Mouse (Mus musculus) megakaryocyte, embryonic 14.5 days (primary cell): Measurements from ENCODE around the gene 1700025G04Rik. TPM values are rescaled to one million over a fixed set of nuclear protein-coding genes. Genes with fewer than 3 reads are reported as not detected.

Experiments
- H3K27me3 ChIP-seq: replicated peaks from 2 replicates; pipeline ENCODE3; 2012; ENCODE audit warnings: inconsistent platforms
- H3K36me3 ChIP-seq: replicated peaks from 2 replicates; pipeline ENCODE3; 2012; ENCODE audit warnings: low read length, inconsistent platforms, mixed read lengths
- H3K4me1 ChIP-seq: 2 replicates; pipeline ENCODE4 v1.6.1; 2012; ENCODE audit warnings: inconsistent platforms
- H3K4me3 ChIP-seq: replicated peaks from 2 replicates; pipeline ENCODE3; 2012; ENCODE audit warnings: moderate library complexity, mild to moderate bottlenecking, inconsistent platforms
- H3K9me3 ChIP-seq: 2 replicates; pipeline ENCODE4 v1.6.1; 2012; ENCODE audit warnings: inconsistent platforms
- FLI1 ChIP-seq: IDR thresholded peaks from 2 replicates; pipeline ENCODE4 v1.6.1; 2012; ENCODE audit warnings: low read length, inconsistent platforms, mixed read lengths
- GATA1 ChIP-seq: IDR thresholded peaks from 3 replicates; pipeline ENCODE4 v1.6.1; 2012; ENCODE audit warnings: mixed read lengths, low read length, inconsistent platforms, borderline replicate concordance
- polyA plus RNA-seq: library from polyadenylated mRNA; stranded (reverse); fragments of >175 nt; gene quantifications from 2 replicates; pipeline ENCODE4 v1.2.3, GENCODE M21; 2012; ENCODE audit warnings: low replicate concordance; ENCODE audit not compliant: insufficient read depth

Gene 1700025G04Rik
- polyA plus RNA-seq, 1 experiment = 1.1 TPM

DNA sequence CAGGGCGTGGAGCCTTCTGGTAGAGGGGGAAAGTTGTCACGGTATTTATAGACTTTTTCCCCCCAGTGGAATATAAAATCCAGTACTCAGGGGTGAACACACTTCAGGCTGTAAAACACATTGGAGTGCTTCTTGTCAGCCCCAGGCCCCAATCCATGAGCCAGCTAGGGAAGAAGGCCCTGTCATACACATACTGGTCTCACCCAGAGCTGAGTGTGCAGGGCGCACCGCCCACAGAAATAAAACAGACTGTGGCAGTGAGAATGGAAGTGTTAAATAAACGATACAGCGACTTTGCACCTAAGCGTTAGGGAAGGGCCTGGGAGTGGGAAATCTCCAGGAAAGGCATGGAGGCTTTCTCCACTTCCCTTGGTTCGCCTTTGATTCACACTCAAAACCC is 50.3 kb downstream of the 1700025G04Rik start:
- Histone ChIP-seq H3K9me3 (no peaks in the 10 kb centered on the region), H3K4me1 (peaks cover 24% of the 10 kb centered on the region), H3K4me3 (no peak overlapping the region), H3K36me3 (peaks cover 2% of the 10 kb centered on the region), H3K27me3 (no peaks in the 10 kb centered on the region)
- TF ChIP-seq FLI1 (no peak), GATA1 (no peak)

DNA sequence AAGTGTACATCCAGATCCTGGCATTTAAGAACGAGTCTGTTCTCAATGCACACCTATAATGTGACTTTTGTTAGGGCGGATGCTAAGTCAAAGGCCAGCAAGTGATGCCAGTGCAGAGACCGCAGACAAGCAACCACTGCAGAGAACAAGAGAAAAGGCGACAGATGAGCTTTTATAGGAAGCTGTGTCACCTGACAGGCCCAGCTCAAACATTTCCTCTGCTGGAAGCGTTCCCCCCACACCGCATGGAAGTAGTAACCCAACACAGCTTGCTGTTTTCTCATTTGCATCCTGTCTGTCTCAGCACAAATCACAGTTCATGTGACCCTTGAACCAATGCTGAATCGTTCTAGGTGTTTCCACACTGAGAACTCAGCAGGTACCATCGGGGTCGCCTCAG is 51.8 kb downstream of the 1700025G04Rik start:
- Histone ChIP-seq H3K27me3 (no peaks in the 10 kb centered on the region), H3K4me1 (peaks cover 25% of the 10 kb centered on the region), H3K9me3 (no peaks in the 10 kb centered on the region), H3K4me3 (no peak overlapping the region), H3K36me3 (no peaks in the 10 kb centered on the region)
- no peak for TF ChIP-seq FLI1
- no peak for TF ChIP-seq GATA1

DNA sequence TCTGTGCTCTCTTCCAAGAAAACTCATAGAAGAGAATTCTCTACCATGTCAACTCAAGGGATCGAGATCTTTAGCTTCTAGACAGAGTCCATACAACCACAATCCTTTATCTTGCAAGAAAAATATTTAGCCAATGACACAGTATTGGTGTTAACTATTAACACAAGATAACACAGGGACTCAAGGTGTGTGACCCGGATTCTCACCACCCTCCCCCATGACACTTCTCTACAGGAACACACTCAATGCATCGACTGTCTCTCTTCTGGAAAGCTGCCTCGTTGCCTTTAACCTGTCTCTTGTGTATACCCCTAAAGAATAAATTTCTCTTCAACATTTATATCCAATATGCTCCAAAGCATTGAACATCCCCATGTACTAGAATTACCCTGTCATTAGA is 52.3 kb downstream of the 1700025G04Rik start:
- Histone ChIP-seq H3K27me3 (no peaks in the 10 kb centered on the region), H3K4me1 (peaks cover 25% of the 10 kb centered on the region), H3K36me3 (peaks cover 2% of the 10 kb centered on the region), H3K4me3 (no peak overlapping the region), H3K9me3 (peaks cover 3% of the 10 kb centered on the region; the same call in 1 of the 2 replicates)
- no peak for TF ChIP-seq FLI1
- TF ChIP-seq GATA1 = no peak

DNA sequence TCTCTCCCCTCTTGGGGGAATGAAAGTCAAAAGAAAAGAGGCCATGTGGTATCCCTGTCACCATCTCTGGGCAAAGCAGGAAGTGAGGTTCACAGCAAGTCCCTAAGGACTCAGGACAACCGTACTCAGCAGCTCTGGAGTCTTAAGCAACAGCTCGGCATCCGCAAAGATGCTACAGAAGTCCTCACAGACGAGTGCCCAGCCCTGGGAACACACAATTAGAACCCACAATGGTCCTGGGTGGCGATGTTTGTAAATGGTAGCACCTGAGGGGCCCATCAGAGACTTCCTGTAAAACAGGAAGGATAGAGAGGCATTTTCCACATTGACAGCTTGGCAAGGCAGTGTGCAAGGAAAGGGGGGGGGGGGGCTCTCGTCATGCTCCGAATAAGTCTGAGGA is 55.2 kb downstream of the 1700025G04Rik start:
- TF ChIP-seq GATA1 = no peak
- no peak for TF ChIP-seq FLI1
- Histone ChIP-seq H3K36me3 (peaks cover 3% of the 10 kb centered on the region), H3K4me1 (peaks cover 22% of the 10 kb centered on the region), H3K27me3 (no peaks in the 10 kb centered on the region), H3K4me3 (no peak overlapping the region), H3K9me3 (peaks cover 5% of the 10 kb centered on the region; the same call in 1 of the 2 replicates)

DNA sequence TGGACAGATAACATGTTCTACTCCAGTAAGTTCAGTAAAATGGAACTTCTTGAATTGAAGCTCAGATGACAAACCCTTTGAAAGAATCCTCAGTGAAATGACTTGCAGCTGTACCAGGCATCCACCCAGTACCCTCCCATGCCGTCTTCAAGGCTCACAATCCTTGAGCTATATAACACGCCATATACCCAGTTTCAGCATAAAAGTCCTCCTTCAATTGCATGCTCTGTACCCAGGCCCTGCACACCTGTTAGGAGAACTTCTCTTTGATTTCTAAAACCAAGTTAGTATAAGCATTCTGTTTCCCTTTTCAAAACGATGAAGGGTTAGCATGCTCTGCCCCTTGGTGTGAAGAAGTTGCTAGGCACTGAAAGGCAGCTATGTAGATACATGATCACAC is 56.2 kb downstream of the 1700025G04Rik start:
- no peaks in the 10 kb centered on the region for H3K27me3 ChIP-seq
- peaks cover 3% of the 10 kb centered on the region for H3K36me3 ChIP-seq
- peaks cover 5% of the 10 kb centered on the region; the same call in 1 of the 2 replicates for H3K9me3 ChIP-seq
- H3K4me3 ChIP-seq = no peak overlapping the region
- peaks cover 23% of the 10 kb centered on the region for H3K4me1 ChIP-seq
- no peak for TF ChIP-seq FLI1
- no peak for TF ChIP-seq GATA1

DNA sequence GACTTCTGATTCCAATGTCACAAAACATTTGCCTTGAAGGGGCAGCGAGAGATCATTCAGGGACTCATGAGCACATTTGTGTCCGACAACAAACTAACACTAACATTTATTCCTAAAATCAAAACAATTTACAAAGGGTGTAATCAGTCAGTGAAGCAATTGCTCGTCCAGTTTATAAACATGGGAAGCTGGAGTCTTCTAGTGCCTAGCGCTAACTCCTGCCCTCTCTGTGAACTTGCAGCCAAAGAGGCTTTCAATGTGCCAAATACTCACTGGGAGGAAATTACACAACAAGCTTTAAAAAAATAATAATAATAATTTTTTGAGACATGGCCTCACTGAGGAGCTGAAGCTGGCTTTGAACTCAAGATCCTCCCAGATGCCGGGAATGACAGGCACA is 57.8 kb downstream of the 1700025G04Rik start:
- Histone ChIP-seq H3K4me1 (peaks cover 25% of the 10 kb centered on the region), H3K9me3 (peaks cover 5% of the 10 kb centered on the region; the same call in 1 of the 2 replicates), H3K4me3 (no peak overlapping the region), H3K36me3 (peaks cover 3% of the 10 kb centered on the region), H3K27me3 (no peaks in the 10 kb centered on the region)
- TF ChIP-seq GATA1 (no peak), FLI1 (no peak)

DNA sequence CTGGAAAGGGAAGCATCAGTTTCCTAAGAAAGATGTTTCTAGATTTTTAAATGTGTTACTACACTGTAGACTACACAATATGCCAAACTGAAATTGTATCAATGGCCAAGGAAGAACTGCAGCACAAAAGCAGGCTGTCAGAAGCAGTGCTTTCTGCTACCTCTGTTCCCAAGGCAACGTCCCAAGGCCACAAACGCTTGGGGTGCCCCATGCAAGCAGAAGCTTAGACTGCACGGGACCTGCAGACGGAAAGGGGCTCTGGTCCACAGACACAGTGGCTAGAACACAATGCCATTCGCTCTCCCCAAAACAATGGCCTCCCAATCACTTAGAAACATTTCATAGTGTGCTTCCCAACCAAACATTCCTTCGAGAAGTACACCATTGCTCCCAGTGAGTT is 59.4 kb downstream of the 1700025G04Rik start:
- TF ChIP-seq GATA1 (no peak), FLI1 (no peak)
- H3K4me3 ChIP-seq = no peak overlapping the region
- H3K4me1 ChIP-seq = peaks cover 12% of the 10 kb centered on the region
- H3K36me3 ChIP-seq = peaks cover 3% of the 10 kb centered on the region
- H3K27me3 ChIP-seq = peaks cover 1% of the 10 kb centered on the region
- H3K9me3 ChIP-seq = peaks cover 5% of the 10 kb centered on the region; the same call in 1 of the 2 replicates

DNA sequence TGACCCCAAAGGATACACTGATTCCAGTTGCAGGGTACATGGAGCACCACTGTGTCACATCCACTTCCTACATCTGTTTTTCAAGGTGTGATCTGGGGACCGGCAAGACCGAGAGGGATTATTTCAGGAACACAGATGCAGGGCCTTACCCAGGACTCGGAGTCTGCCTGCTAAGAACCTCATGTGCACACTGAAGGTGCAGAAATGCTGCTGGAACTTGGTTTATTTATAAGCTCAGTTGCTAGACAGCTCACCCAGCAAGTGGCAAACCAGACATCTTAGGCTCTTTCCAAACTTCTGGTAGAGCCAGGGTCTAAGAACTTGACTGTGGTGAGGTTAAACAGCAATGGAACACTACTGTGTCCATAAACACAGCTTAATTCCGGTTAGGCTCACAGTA is 61.2 kb downstream of the 1700025G04Rik start:
- peaks cover 5% of the 10 kb centered on the region; the same call in 1 of the 2 replicates for H3K9me3 ChIP-seq
- peaks cover 1% of the 10 kb centered on the region for H3K27me3 ChIP-seq
- TF ChIP-seq FLI1 (no peak), GATA1 (no peak)
- peaks cover 3% of the 10 kb centered on the region; the same call in 1 of the 2 replicates for H3K4me1 ChIP-seq
- peaks cover 3% of the 10 kb centered on the region for H3K36me3 ChIP-seq
- no peak overlapping the region for H3K4me3 ChIP-seq

DNA sequence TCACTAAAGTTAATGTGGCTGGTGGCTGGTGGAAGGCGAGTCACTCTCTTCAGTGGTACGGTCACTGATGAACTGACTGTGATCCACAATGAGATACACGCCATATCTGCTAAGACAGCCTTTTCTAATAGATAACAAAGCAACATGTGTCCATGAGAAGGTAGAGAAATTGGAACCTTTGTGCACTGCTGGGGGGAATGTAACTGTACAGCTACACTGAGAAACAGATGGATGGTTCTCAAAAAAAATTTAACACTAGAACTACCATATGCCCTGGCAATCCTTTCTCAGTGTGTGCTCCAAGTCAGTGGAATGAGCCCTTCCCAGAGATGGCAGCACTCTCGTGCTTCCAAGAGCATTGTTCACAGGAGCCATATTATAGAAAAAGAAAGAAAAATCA is 63.2 kb downstream of the 1700025G04Rik start:
- no peak overlapping the region for H3K4me3 ChIP-seq
- no peaks in the 10 kb centered on the region for H3K36me3 ChIP-seq
- peaks cover 3% of the 10 kb centered on the region; the same call in 1 of the 2 replicates for H3K4me1 ChIP-seq
- peaks cover 1% of the 10 kb centered on the region for H3K27me3 ChIP-seq
- TF ChIP-seq GATA1 = no peak
- TF ChIP-seq FLI1 = no peak
- H3K9me3 ChIP-seq = peaks cover 4% of the 10 kb centered on the region; the same call in 1 of the 2 replicates

DNA sequence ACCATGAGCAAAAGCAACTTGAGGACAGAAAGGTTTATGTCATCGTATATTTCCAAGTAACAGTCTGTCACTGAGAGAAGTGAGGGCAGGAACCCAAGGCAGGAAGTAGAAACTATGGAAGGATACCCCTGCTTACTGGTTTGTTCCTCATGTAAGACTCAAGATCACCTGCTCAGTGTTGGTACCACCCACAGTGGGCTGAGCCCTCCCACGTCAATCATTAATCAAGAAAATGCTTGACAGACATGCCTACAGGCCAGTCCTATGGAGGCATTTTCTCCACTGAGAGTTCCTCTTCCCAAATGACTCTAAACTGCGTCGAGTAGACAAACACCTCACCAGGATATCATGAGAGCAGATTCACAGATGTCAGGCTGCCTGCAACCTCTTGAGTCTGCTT is 64.6 kb downstream of the 1700025G04Rik start:
- H3K9me3 ChIP-seq = peaks cover 4% of the 10 kb centered on the region; the same call in 1 of the 2 replicates
- peaks cover 3% of the 10 kb centered on the region for H3K27me3 ChIP-seq
- H3K4me3 ChIP-seq = no peak overlapping the region
- H3K4me1 ChIP-seq = peaks cover 8% of the 10 kb centered on the region
- H3K36me3 ChIP-seq = peaks cover 4% of the 10 kb centered on the region
- TF ChIP-seq FLI1 (no peak), GATA1 (no peak)
